Mouse (Mus musculus) kidney, embryonic 14.5 days (tissue): ENCODE measurements around the gene Shb. TPM values are rescaled to one million over a fixed set of nuclear protein-coding genes. Genes with fewer than 3 reads are reported as not detected.
A peak's percentile ranks its signal among the peaks of the same experiment; 100 is the strongest.

ENCODE experiments used
- ATAC-seq: fragments of 200-750 bp; cut with Nextera tagmentation; 2 replicates; pipeline ENCODE4 v1.8.0; 2017; ENCODE audit warnings: moderate number of reproducible peaks, mild to moderate bottlenecking, moderate TSS enrichment, moderate library complexity; ENCODE audit not compliant: low FRiP score, low TSS enrichment
- H3K27ac ChIP-seq: fragments of 300-500 bp; sonication (generic); 2 replicates; pipeline ENCODE4 v1.5.1; 2014; ENCODE audit warnings: low read depth, mild to moderate bottlenecking, low read length, moderate library complexity, mixed read lengths
- H3K27me3 ChIP-seq: fragments of 300-500 bp; sonication (generic); 2 replicates; pipeline ENCODE4 v1.6.1; 2014; ENCODE audit warnings: mild to moderate bottlenecking, low read length; ENCODE audit not compliant: control insufficient read depth, insufficient read depth
- H3K36me3 ChIP-seq: fragments of 300-500 bp; sonication (generic); 2 replicates; pipeline ENCODE4 v1.6.1; 2014; ENCODE audit warnings: low read length, mixed read lengths; ENCODE audit not compliant: control insufficient read depth, insufficient read depth
- H3K4me1 ChIP-seq: fragments of 300-500 bp; sonication (generic); 2 replicates; pipeline ENCODE4 v1.6.1; 2014; ENCODE audit warnings: low read length, mixed read lengths; ENCODE audit not compliant: control insufficient read depth, insufficient read depth
- H3K4me2 ChIP-seq: fragments of 300-500 bp; sonication (generic); replicated peaks from 2 replicates; pipeline ENCODE4 v1.6.1; 2014; ENCODE audit warnings: low read depth, mild to moderate bottlenecking, low read length
- H3K4me3 ChIP-seq: fragments of 300-500 bp; sonication (generic); 2 replicates; pipeline ENCODE4 v1.5.1; 2014; ENCODE audit warnings: mild to moderate bottlenecking, low read length
- H3K9ac ChIP-seq: fragments of 300-500 bp; sonication (generic); 2 replicates; pipeline ENCODE4 v1.6.1; 2014; ENCODE audit warnings: low read depth, mild to moderate bottlenecking, low read length, moderate library complexity
- H3K9me3 ChIP-seq: fragments of 300-500 bp; sonication (generic); 2 replicates; pipeline ENCODE4 v1.6.1; 2016; ENCODE audit warnings: low read length; ENCODE audit not compliant: control insufficient read depth
- WGBS: fragments of 180-500 bp; shearing (Covaris S2); extraction: QIAGEN DNeasy Blood & Tissue Kit; methylation state at CpG from one replicate; pipeline ENCODE4 v1.1.7; 2014; 5-methylcytosine and 5-hydroxymethylcytosine counted together
- polyA plus RNA-seq: library from polyadenylated mRNA; unstranded; fragments of >200 nt; fragmentation: Nextera tagmentation; extraction: Ambion mirVana; gene quantifications from 2 replicates; pipeline ENCODE4 v1.2.1, GENCODE M21; 2014

Gene Shb
- polyA plus RNA-seq, 1 experiment from 2014 or later = 6.1 TPM

DNA sequence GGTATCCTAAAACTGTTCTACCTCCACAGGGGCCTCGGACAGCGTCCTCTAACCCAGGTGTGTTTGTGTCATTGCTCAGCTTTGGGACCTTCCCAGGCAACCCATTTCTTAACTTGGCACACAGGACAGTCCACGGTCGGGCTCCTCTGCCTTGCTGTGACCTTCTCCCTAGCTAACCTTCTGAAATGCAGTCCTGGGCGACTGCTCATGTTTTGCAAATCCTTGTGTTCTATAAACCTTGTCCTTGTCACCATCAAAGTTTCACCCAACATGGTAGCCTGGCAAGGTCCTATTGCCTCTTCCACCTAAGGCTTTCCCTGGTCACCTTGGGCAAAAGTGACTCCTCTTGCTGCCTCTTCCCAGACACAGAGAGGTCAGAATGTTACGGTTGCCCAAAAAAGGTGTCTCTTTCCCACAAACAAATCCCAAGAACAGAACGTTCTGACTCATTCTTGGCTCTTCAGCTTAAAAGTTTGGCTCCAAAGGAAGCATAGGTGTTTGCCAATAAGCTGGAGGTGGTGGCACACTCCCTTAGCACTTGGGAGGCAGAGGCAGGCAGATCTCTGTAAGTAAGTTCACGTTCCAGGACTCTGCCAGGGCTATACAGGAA lies 121.0 kb downstream of the Shb start:
- Histone ChIP-seq H3K4me2 (no peak overlapping the region), H3K9me3 (no peaks in the 10 kb centered on the region), H3K4me1 (peaks cover 14% of the 10 kb centered on the region; the same call in 1 of the 2 replicates), H3K4me3 (no peak overlapping the region), H3K9ac (no peak overlapping the region), H3K27me3 (no peaks in the 10 kb centered on the region), H3K36me3 (no peaks in the 10 kb centered on the region), H3K27ac (no peak overlapping the region)
- no peak for ATAC-seq
- WGBS = 91% methylated on average over 8 of the region's 8 CpGs

GRCm38 (mm10) chr4:45409270-45409669 lies 123.0 kb downstream of the Shb start:
- Histone ChIP-seq H3K4me2 (peak overlapping the region; percentile 90), H3K4me3 (peak overlapping the region; percentile 98), H3K9ac (peak overlapping the region; percentile 98), H3K27me3 (no peaks in the 10 kb centered on the region), H3K36me3 (peaks cover 3% of the 10 kb centered on the region; the same call in 1 of the 2 replicates), H3K27ac (peak overlapping the region; percentile 92), H3K4me1 (peaks cover 14% of the 10 kb centered on the region; the same call in 1 of the 2 replicates), H3K9me3 (no peaks in the 10 kb centered on the region)
- WGBS = 1% methylated on average over 10 of the region's 10 CpGs
- ATAC-seq = peak; percentile 15; the same call in 1 of the 2 replicates

GRCm38 (mm10) chr4:45408427-45409132 lies 123.7 kb downstream of the Shb start, which contains the start of gene Slc25a51:
Gene Slc25a51 (minus strand): TSS chr4:45408766.
- Histone ChIP-seq H3K4me1 (peaks cover 14% of the 10 kb centered on the region; the same call in 1 of the 2 replicates), H3K27me3 (no peaks in the 10 kb centered on the region), H3K4me3 (peak within 1 kb of the TSS; percentile 98), H3K4me2 (peak within 1 kb of the TSS; percentile 90), H3K36me3 (peaks cover 10% of the 10 kb centered on the region), H3K9me3 (no peaks in the 10 kb centered on the region), H3K9ac (peak within 1 kb of the TSS; percentile 98), H3K27ac (peak within 1 kb of the TSS; percentile 92)
- peak; percentile 97 for ATAC-seq
- 0% methylated on average over 53 of the region's 67 CpGs for WGBS

- peak; percentile 2; the same call in 1 of the 2 replicates for ATAC-seq
- Histone ChIP-seq H3K4me2 (peak overlapping the region; percentile 90), H3K27ac (peak overlapping the region; percentile 92), H3K4me3 (peak overlapping the region; percentile 98), H3K27me3 (no peaks in the 10 kb centered on the region), H3K9ac (peak overlapping the region; percentile 98), H3K4me1 (peaks cover 14% of the 10 kb centered on the region; the same call in 1 of the 2 replicates), H3K9me3 (no peaks in the 10 kb centered on the region), H3K36me3 (peaks cover 16% of the 10 kb centered on the region)
- WGBS = 2% methylated on average over 19 of the region's 19 CpGs
Observed at GRCm38 (mm10) chr4:45407703-45408334, 124.5 kb downstream of the Shb start.

GRCm38 (mm10) chr4:45407001-45407702 lies 125.1 kb downstream of the Shb start:
- Histone ChIP-seq H3K9ac (peak overlapping the region; percentile 98; the same call in 1 of the 2 replicates), H3K27ac (no peak overlapping the region), H3K27me3 (no peaks in the 10 kb centered on the region), H3K4me2 (peak overlapping the region; percentile 90), H3K4me3 (peak overlapping the region; percentile 98; the same call in 1 of the 2 replicates), H3K9me3 (no peaks in the 10 kb centered on the region), H3K4me1 (peaks cover 14% of the 10 kb centered on the region; the same call in 1 of the 2 replicates), H3K36me3 (peaks cover 23% of the 10 kb centered on the region)
- WGBS = 48% methylated on average over 5 of the region's 5 CpGs
- ATAC-seq = no peak

DNA sequence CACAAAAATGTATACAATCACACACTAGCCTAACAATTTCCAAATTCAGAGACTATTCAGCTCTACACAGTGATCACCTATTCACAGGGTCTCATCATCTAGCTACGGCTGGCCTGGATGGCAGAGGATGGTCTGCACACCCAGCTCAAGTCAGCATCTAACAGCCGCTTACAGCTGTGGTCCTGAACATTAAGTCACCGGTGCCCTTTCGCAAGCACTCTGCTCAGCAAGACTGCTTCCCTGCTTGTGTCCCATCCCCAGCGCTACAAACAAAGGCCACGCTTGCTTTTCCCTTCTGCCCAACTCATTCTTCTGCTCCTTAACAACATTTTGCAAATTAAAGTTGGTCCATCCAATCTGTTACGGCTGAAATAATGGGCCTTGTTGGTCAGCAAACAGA lies 125.9 kb downstream of the Shb start:
- 84% methylated on average over 7 of the region's 7 CpGs for WGBS
- Histone ChIP-seq H3K4me2 (peak overlapping the region; percentile 90; the same call in 1 of the 2 replicates), H3K36me3 (peaks cover 30% of the 10 kb centered on the region), H3K4me3 (no peak overlapping the region), H3K27ac (no peak overlapping the region), H3K4me1 (peaks cover 14% of the 10 kb centered on the region; the same call in 1 of the 2 replicates), H3K9ac (no peak overlapping the region), H3K9me3 (no peaks in the 10 kb centered on the region), H3K27me3 (no peaks in the 10 kb centered on the region)
- no peak for ATAC-seq

GRCm38 (mm10) chr4:45405315-45405714 lies 127.0 kb downstream of the Shb start:
- no peak overlapping the region for H3K4me2 ChIP-seq
- peaks cover 40% of the 10 kb centered on the region for H3K36me3 ChIP-seq
- 69% methylated on average over 7 of the region's 7 CpGs for WGBS
- ATAC-seq = no peak
- no peak overlapping the region for H3K4me3 ChIP-seq
- H3K9me3 ChIP-seq = no peaks in the 10 kb centered on the region
- no peak overlapping the region for H3K9ac ChIP-seq
- peaks cover 14% of the 10 kb centered on the region; the same call in 1 of the 2 replicates for H3K4me1 ChIP-seq
- H3K27me3 ChIP-seq = no peaks in the 10 kb centered on the region
- H3K27ac ChIP-seq = no peak overlapping the region

DNA sequence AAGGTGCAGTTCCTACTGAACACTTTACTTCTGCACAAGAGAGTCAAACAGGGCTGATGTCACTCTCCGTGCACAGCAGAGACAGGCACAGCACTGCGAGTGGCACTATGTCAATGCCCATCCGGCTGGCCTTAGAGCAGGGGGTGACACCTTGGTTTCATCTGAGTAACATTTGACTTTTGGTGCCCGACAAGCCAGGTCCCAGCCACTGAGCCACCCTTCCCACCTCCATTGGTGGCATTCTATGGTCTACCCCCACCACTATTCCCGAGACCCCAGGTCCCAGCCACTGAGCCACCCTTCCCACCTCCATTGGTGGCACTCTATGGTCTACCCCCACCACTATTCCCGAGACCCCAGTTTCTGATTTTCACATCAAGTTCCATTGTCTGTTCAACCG lies 128.2 kb downstream of the Shb start:
- Histone ChIP-seq H3K4me1 (peaks cover 12% of the 10 kb centered on the region; the same call in 1 of the 2 replicates), H3K27me3 (no peaks in the 10 kb centered on the region), H3K9ac (no peak overlapping the region), H3K4me3 (no peak overlapping the region), H3K4me2 (no peak overlapping the region), H3K9me3 (no peaks in the 10 kb centered on the region), H3K27ac (no peak overlapping the region), H3K36me3 (peaks cover 52% of the 10 kb centered on the region)
- no peak for ATAC-seq
- 92% methylated on average over 7 of the region's 7 CpGs for WGBS
